Mouse (Mus musculus): ENCODE measurements around the gene Rab42.

DNA sequence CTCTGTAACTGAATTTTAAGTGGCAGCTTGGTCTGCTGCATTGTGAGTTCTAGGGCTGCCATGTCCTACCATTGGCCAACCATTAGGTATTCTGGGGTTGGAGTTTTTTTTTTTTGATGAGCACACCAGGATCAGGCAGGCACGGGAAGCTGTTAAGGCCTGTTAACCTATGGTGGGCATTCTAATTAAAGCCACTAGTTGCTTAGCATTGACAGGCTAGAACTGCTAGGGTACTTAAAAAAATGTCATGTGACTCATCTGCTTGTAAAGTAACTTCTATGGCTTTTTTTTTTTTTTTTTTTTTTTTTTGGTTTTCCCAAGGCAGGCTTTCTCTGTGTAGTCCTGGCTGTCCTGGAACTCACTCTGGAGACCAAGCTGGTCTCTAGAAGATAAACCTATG, 8.0 kb upstream of the Rab42 start:
- TF ChIP-seq CTCF (IDR thresholded peaks at IDR 0.05; ENCODE audit: control insufficient read depth, insufficient read depth, insufficient replicate concordance, low read depth, low read length), result no peak
- no peak for TF ChIP-seq POLR2A (IDR thresholded peaks at IDR 0.05; ENCODE audit: control insufficient read depth, low read depth, low read length)
